Mouse (Mus musculus) midbrain, embryonic 14.5 days (tissue): ENCODE data around the gene Cavin4. TPM values are rescaled to one million over a fixed set of nuclear protein-coding genes. Genes with fewer than 3 reads are reported as not detected.

Experiments
- polyA plus RNA-seq: library from polyadenylated mRNA; unstranded; fragments of >200 nt; fragmentation: Nextera tagmentation; extraction: Ambion mirVana; gene quantifications from 2 replicates; pipeline ENCODE4 v1.2.1, GENCODE M21; 2014

Gene Cavin4
- polyA plus RNA-seq, 1 experiment from 2014 or later = 3.4 TPM

Other genes starting within 250 kb of the Cavin4 start
- 38.5 and 57.1 TPM in 2 replicates for gene Tex10, start 190.1 kb upstream of the Cavin4 start, polyA plus RNA-seq
- 36.2 and 38.1 TPM in 2 replicates for gene Msantd3, start 123.6 kb upstream of the Cavin4 start, polyA plus RNA-seq
- 321 and 359 TPM in 2 replicates for gene Tmeff1, start 78.3 kb upstream of the Cavin4 start, polyA plus RNA-seq